Mouse (Mus musculus) heart, embryonic 13.5 days (tissue): Measurements from ENCODE around the gene Tha1. TPM values are rescaled to one million over a fixed set of nuclear protein-coding genes. Genes with fewer than 3 reads are reported as not detected.
A peak's percentile ranks its signal among the peaks of the same experiment; 100 is the strongest.

Experiments used
- ATAC-seq: fragments of 200-750 bp; cut with Nextera tagmentation; 2 replicates; pipeline ENCODE4 v1.8.0; 2017; ENCODE audit warnings: moderate TSS enrichment; ENCODE audit not compliant: insufficient number of reproducible peaks, low FRiP score, low TSS enrichment; ENCODE audit errors: extremely low read depth
- H3K27ac ChIP-seq: fragments of 300-500 bp; sonication (generic); replicated peaks from 2 replicates; pipeline ENCODE4 v1.5.1; 2015; ENCODE audit warnings: moderate library complexity, mild to moderate bottlenecking, inconsistent platforms
- H3K27me3 ChIP-seq: fragments of 300-500 bp; sonication (generic); replicated peaks from 2 replicates; pipeline ENCODE4 v1.6.1; 2015; ENCODE audit warnings: mild to moderate bottlenecking, inconsistent platforms
- H3K36me3 ChIP-seq: fragments of 300-500 bp; sonication (generic); 2 replicates; pipeline ENCODE4 v1.6.1; 2015; ENCODE audit warnings: mild to moderate bottlenecking, inconsistent platforms
- H3K4me1 ChIP-seq: fragments of 300-500 bp; sonication (generic); 2 replicates; pipeline ENCODE4 v1.6.1; 2015; ENCODE audit warnings: inconsistent platforms
- H3K4me2 ChIP-seq: fragments of 300-500 bp; sonication (generic); 2 replicates; pipeline ENCODE4 v1.6.1; 2015; ENCODE audit warnings: inconsistent platforms, mild to moderate bottlenecking, moderate library complexity
- H3K4me3 ChIP-seq: fragments of 300-500 bp; sonication (generic); 2 replicates; pipeline ENCODE4 v1.5.1; 2015; ENCODE audit warnings: moderate library complexity, mild to moderate bottlenecking, inconsistent platforms
- H3K9ac ChIP-seq: fragments of 300-500 bp; sonication (generic); 2 replicates; pipeline ENCODE4 v1.6.1; 2015; ENCODE audit warnings: inconsistent platforms, mild to moderate bottlenecking, moderate library complexity
- H3K9me3 ChIP-seq: fragments of 300-500 bp; sonication (generic); 2 replicates; pipeline ENCODE4 v1.6.1; 2016; ENCODE audit warnings: inconsistent platforms
- WGBS: fragments of 180-500 bp; shearing (Covaris S2); methylation state at CpG from one replicate; pipeline ENCODE4 v1.1.7; 2015; ENCODE audit warnings: mixed read lengths; 5-methylcytosine and 5-hydroxymethylcytosine counted together
- polyA plus RNA-seq: library from polyadenylated mRNA; unstranded; fragments of >200 nt; fragmentation: Nextera tagmentation; extraction: Ambion mirVana; gene quantifications from 2 replicates; pipeline ENCODE4 v1.2.1, GENCODE M21; 2015

The Tha1 gene
- polyA plus RNA-seq, 1 experiment from 2014 or later, result 4.6 TPM

DNA sequence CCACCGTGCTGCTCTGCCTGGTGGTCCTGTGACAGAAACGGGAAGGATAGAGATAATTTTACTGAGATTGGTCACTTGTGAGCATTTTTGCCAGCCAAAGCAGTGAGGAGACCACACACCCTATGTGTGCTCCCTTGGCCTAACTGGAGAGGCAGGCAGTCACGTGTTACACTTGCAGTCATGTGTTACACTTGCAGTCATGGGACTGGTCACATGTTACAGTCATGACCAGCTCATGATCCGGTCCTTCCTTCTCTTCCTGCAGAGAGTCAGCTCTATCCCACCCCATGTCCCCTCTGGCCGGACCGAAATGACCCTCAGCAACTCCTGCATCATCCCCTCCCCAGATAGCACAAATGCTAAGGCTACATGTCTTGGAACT lies 7.7 kb upstream of the Tha1 start:
- 76% methylated on average over 6 of the region's 6 CpGs for WGBS
- H3K36me3 ChIP-seq, result no peaks in the 10 kb centered on the region
- no peak overlapping the region for H3K4me2 ChIP-seq
- H3K9ac ChIP-seq, result no peak overlapping the region
- no peak overlapping the region for H3K27ac ChIP-seq
- H3K4me3 ChIP-seq, result no peak overlapping the region
- H3K9me3 ChIP-seq, result no peaks in the 10 kb centered on the region
- peaks cover 59% of the 10 kb centered on the region for H3K4me1 ChIP-seq
- peaks cover 7% of the 10 kb centered on the region; the same call in 1 of the 2 replicates for H3K27me3 ChIP-seq
- no peak for ATAC-seq

DNA sequence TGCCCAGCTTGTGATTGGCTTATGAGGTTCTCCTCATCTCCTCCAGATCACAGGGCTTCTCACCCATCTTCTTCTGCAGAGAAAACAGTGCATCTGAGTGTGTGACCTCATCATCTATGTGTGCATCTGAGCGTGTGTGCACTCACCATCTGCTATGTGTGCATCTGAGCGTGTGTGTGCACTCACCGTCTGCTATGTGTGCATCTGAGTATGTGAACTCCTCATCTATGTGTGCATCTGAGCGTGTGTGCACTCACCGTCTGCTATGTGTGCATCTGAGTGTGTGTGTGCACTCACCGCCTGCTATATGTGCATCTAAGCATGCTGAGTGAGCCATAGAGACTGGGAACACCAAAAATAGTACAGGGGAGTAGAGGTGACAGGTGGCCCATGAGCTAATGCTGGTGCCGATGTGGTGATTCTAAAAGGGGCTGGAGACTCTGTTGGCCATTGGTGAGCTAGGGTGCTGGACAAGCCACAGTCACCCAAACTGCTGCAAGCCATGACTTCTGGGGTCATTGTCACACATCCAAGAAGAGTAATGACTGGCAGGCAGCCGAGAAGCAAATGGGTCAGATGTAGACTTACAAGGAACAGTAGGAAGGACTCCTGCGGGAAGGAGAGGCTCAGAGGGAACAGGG lies 7.2 kb upstream of the Tha1 start:
- no peak overlapping the region for H3K9ac ChIP-seq
- no peak overlapping the region for H3K4me3 ChIP-seq
- no peak overlapping the region for H3K4me2 ChIP-seq
- no peaks in the 10 kb centered on the region for H3K36me3 ChIP-seq
- ATAC-seq, result no peak
- no peaks in the 10 kb centered on the region for H3K9me3 ChIP-seq
- H3K27me3 ChIP-seq, result peaks cover 7% of the 10 kb centered on the region; the same call in 1 of the 2 replicates
- H3K27ac ChIP-seq, result no peak overlapping the region
- WGBS, result 79% methylated on average over 9 of the region's 9 CpGs
- peaks cover 64% of the 10 kb centered on the region for H3K4me1 ChIP-seq

DNA sequence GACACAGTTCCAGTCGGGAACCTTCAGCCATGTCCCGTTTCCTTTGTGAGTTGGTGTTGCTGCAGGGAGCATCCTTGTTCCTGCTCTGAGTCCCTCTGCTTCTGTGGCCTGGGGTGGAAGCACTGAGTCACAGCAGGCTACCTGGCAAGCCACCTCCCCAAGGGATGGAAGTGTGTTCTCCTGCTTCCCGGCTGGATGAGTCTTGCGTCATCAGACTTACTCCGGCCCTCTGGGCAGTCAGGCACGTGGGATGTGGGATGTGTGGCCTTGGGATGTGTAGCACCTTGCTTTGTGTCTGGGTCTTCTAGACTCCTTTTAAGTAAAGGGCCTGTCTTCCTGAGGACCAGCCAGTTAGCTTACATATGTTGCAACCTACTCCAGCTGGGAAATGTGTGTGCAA lies 6.4 kb upstream of the Tha1 start:
- H3K27me3 ChIP-seq, result peaks cover 7% of the 10 kb centered on the region; the same call in 1 of the 2 replicates
- WGBS, result 78% methylated on average over 6 of the region's 6 CpGs
- H3K9me3 ChIP-seq, result no peaks in the 10 kb centered on the region
- no peak overlapping the region for H3K4me3 ChIP-seq
- ATAC-seq, result no peak
- no peak overlapping the region for H3K9ac ChIP-seq
- H3K27ac ChIP-seq, result no peak overlapping the region
- peaks cover 72% of the 10 kb centered on the region for H3K4me1 ChIP-seq
- no peak overlapping the region for H3K4me2 ChIP-seq
- H3K36me3 ChIP-seq, result no peaks in the 10 kb centered on the region

- Histone ChIP-seq H3K27me3 (peaks cover 3% of the 10 kb centered on the region; the same call in 1 of the 2 replicates), H3K4me2 (peak overlapping the region; percentile 54), H3K36me3 (no peaks in the 10 kb centered on the region), H3K27ac (peak overlapping the region; percentile 29), H3K9ac (peak overlapping the region; percentile 65), H3K4me3 (peak overlapping the region; percentile 29; the same call in 1 of the 2 replicates), H3K9me3 (no peaks in the 10 kb centered on the region), H3K4me1 (peaks cover 74% of the 10 kb centered on the region)
- no peak for ATAC-seq
- WGBS, result 36% methylated on average over 8 of the region's 8 CpGs
Measured at GRCm38 (mm10) chr11:117878892-117879291, 5.6 kb upstream of the Tha1 start.

DNA sequence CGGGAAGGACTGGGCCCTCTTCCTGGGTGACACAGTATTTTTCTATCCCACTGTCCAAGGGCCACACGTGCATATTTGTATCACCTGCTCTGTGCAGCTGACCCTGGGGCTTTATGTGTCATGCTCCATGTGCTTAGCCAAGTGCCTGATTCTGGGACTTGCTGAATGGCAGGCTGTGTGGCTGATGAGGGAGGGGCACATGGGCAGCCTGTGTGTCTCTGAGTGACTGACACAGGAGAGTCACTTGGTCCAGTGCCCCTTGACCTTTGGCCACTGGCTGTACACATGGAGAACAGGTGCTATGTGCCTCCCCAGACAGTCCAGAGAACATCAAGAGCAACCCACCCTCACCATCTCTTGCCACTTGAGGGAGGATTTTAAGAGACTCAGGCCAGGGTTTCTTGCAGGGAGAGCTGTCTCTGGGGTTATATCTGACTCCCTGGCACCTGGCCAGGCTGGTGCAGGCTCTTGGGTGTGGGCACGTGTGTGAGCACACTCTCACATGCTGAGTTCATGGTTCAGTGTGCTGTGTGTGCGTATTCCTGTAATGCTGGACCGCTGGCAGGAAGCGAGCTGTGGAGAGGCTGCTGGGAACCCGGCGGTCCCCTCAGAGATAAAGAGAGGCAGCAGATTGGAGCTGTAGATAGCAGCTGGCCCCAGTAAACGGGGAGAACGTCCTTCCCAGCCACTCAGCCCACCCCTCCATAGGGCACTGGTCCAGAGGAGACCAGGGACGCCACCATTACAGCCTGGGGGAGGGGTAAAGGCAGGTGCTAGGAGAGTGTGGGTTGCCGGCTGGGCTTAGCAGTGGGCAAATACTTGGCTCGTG lies 4.8 kb upstream of the Tha1 start:
- H3K27ac ChIP-seq, result peak overlapping the region; percentile 29
- H3K4me3 ChIP-seq, result peak overlapping the region; percentile 29
- ATAC-seq, result no peak; the same call in 1 of the 2 replicates
- no peaks in the 10 kb centered on the region for H3K9me3 ChIP-seq
- no peaks in the 10 kb centered on the region for H3K27me3 ChIP-seq
- H3K4me2 ChIP-seq, result peak overlapping the region; percentile 54
- 13% methylated on average over 13 of the region's 13 CpGs for WGBS
- H3K9ac ChIP-seq, result peak overlapping the region; percentile 65
- peaks cover 77% of the 10 kb centered on the region for H3K4me1 ChIP-seq
- no peaks in the 10 kb centered on the region for H3K36me3 ChIP-seq

GRCm38 (mm10) chr11:117875681-117876080 lies 2.4 kb upstream of the Tha1 start:
- H3K9me3 ChIP-seq, result no peaks in the 10 kb centered on the region
- H3K27me3 ChIP-seq, result peaks cover 9% of the 10 kb centered on the region
- 7% methylated on average over 6 of the region's 6 CpGs for WGBS
- peak overlapping the region; percentile 29; the same call in 1 of the 2 replicates for H3K4me2 ChIP-seq
- no peak overlapping the region for H3K4me3 ChIP-seq
- peak overlapping the region; percentile 65 for H3K9ac ChIP-seq
- no peaks in the 10 kb centered on the region for H3K36me3 ChIP-seq
- H3K4me1 ChIP-seq, result peaks cover 68% of the 10 kb centered on the region
- H3K27ac ChIP-seq, result peak overlapping the region; percentile 71
- no peak for ATAC-seq

DNA sequence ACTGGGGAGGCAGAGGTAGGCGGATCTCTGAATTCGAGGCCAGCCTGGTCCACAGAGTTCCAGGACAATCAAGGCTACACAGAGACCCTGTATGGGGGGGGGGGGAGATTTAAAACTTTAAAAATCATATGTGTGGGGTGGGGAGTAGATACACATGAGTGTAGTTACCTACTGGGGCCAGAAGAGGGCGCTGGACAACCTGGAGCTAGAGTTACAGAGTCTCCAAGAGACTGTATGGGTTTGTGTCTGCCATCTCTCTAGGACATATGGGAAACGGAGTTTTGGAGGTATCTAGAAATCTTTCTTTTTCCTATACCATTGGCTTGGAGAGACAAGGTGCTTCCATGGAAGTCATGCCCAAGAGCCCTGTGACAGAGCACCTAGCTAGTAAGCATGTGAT lies 1.1 kb upstream of the Tha1 start:
- no peaks in the 10 kb centered on the region for H3K36me3 ChIP-seq
- peaks cover 9% of the 10 kb centered on the region for H3K27me3 ChIP-seq
- no peak overlapping the region for H3K4me3 ChIP-seq
- peaks cover 68% of the 10 kb centered on the region for H3K4me1 ChIP-seq
- H3K27ac ChIP-seq, result no peak overlapping the region
- no peak for ATAC-seq
- H3K9me3 ChIP-seq, result no peaks in the 10 kb centered on the region
- H3K9ac ChIP-seq, result no peak overlapping the region
- 65% methylated on average over 4 of the region's 4 CpGs for WGBS
- H3K4me2 ChIP-seq, result no peak overlapping the region

DNA sequence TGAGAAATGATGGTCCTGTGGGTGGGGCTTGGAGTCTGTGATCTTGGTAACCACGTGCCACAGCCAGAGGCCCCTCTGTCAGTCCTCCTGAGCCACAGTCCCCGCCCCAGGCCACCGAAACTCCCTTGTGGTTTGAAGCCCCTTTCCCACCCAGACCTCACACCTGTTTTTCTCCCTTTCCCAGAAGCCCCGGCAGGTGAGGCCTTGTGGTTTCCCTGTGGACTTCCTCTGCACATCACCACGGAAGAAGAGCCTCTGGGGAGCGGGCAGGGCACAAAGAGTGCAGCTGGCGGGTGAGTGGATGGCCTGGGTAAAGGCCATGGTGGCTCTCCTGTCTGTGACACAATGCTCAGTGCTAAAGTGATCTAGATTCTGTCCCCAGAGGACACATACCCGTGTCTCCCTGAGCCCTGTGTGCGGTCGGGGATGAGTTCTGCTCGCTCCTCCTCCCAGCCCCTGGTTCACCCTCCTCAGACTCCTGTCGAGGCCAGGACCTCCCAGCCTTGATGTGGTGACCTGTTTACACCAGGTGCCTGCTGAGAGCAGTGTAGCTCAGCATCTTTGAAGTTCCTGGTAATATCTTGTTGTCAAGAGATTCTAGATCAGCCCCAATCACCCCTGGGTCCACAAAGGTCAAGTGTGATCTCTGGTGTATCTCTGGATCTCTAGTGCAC lies 1.2 kb downstream of the Tha1 start:
- Histone ChIP-seq H3K9ac (no peak overlapping the region), H3K36me3 (no peaks in the 10 kb centered on the region), H3K27ac (no peak overlapping the region), H3K4me1 (peaks cover 44% of the 10 kb centered on the region), H3K9me3 (no peaks in the 10 kb centered on the region), H3K4me2 (peak overlapping the region; percentile 94; the same call in 1 of the 2 replicates), H3K27me3 (peaks cover 9% of the 10 kb centered on the region), H3K4me3 (no peak overlapping the region)
- ATAC-seq, result no peak
- 59% methylated on average over 12 of the region's 12 CpGs for WGBS

- no peak overlapping the region for H3K4me2 ChIP-seq
- H3K27me3 ChIP-seq, result peaks cover 9% of the 10 kb centered on the region
- no peak overlapping the region for H3K4me3 ChIP-seq
- H3K9ac ChIP-seq, result no peak overlapping the region
- ATAC-seq, result no peak
- WGBS, result 78% methylated on average over 5 of the region's 5 CpGs
- no peaks in the 10 kb centered on the region for H3K9me3 ChIP-seq
- H3K27ac ChIP-seq, result no peak overlapping the region
- H3K4me1 ChIP-seq, result peaks cover 37% of the 10 kb centered on the region
- H3K36me3 ChIP-seq, result no peaks in the 10 kb centered on the region
Measured at GRCm38 (mm10) chr11:117871376-117871775, 1.9 kb downstream of the Tha1 start.

DNA sequence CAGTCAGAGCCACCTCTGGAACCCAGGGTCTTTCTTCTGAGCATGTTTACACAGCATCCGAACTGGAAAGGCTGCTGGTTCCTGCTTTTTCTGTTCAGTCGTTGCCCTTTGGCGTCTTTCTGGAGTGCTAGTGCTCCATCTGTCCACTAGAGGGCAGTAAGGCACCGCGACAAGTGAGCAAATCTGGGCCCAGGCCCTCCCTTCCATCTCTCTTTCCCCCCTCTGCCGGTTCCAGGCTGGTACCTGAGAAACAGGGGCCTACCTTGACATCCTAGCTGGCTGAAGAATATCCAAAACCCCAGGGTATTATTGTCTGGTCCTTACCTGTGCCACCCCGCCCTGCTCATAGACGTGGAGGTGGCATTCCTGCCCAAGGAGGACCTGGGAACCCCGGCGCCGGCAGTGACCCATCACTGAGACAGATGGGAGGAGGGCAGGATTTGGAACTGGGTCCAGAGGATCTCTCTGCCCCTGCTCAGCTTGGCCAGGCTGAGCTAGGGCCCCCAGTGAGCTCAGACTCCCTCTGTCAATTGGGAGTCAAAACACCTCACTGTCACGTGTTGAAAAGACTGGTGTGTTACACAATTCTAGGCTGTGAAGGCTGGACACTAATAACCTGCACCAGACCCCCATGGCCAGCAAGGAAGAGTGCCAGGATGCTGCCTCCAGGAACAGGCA lies 2.5 kb downstream of the Tha1 start:
- no peak for ATAC-seq
- 0 out of 2 replicates have a peak overlapping the region, but pooled peaks have one; percentile 50 for H3K9ac ChIP-seq

GRCm38 (mm10) chr11:117865988-117866387 lies 7.3 kb downstream of the Tha1 start:
- Histone ChIP-seq H3K4me1 (peaks cover 6% of the 10 kb centered on the region; the same call in 1 of the 2 replicates), H3K27me3 (peaks cover 45% of the 10 kb centered on the region), H3K4me3 (no peak overlapping the region), H3K27ac (no peak overlapping the region), H3K9me3 (no peaks in the 10 kb centered on the region), H3K36me3 (no peaks in the 10 kb centered on the region), H3K4me2 (no peak overlapping the region), H3K9ac (0 out of 2 replicates have a peak overlapping the region, but pooled peaks have one; percentile 3)
- ATAC-seq, result no peak
- WGBS, result 48% methylated on average over 6 of the region's 6 CpGs

More for the DNA sequence above, 2.5 kb downstream of the Tha1 start:
- 34% methylated on average over 12 of the region's 12 CpGs for WGBS
- no peaks in the 10 kb centered on the region for H3K36me3 ChIP-seq
- no peak overlapping the region for H3K4me2 ChIP-seq
- H3K9me3 ChIP-seq, result no peaks in the 10 kb centered on the region
- H3K27me3 ChIP-seq, result peaks cover 9% of the 10 kb centered on the region
- H3K27ac ChIP-seq, result no peak overlapping the region
- H3K4me1 ChIP-seq, result peaks cover 34% of the 10 kb centered on the region
- no peak overlapping the region for H3K4me3 ChIP-seq
